ENCODE assay signal across 11 mouse cellular contexts in the genomic region with DNA sequence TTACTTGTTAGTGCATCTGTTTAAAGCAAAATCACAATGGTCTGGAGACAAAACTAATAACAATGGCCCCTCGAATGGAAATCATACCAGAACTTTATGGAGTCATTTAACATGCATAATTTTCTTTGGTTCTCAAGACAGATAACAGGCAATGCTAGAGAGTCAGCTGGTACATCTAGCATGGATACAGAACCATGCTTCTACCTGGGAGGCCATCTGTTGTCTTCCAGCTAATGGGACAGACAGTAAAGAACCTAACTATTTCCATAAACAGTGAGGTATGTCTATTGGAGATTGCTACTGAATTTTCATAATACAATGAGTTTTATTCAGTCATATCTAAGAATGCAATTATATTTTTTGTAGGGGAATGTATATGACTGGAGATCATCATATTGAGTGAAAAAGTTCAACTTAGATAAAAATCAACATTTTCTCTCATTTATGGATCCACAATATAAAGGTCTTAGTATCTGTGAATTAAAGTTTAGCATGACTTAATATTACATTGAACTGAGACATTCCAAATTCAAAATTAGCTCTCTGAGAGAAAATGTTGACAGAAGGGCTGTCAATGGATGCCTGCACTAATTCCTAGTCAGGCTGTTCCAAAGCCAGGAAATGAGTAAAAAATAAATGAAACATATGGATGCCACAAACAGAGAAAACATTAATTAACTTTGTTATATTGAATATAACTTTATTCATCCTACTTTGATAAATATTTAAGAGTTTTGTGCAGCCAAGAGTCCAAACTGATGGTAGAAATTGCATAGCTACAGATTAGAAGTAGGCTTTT.
"Had no signal": no experiment of that assay in that cellular context is flagged by ENCODE, and none has a peak within 500 bp of the region (broad histone marks: within the 10 kb centered on the region; RNA-seq: fewer than 3 reads in every experiment).

No protein-coding gene starts in this region.

- DNase-seq: lung, adult 18-20 months; lung, embryonic 14.5 days; lung, postnatal 14 days; lung, postnatal 36 days; right cerebral cortex, postnatal 14 days; spleen, adult 18-20 months; thymus, adult 18-20 months; thymus, postnatal 14 days; thymus, postnatal 36 days had no signal

- ATAC-seq: midbrain, embryonic 13.5 days; midbrain, embryonic 15.5 days had no signal
